Mouse (Mus musculus) regulatory T cell (primary cell): Measurements from ENCODE around the gene Gm10670.
"Not testable (repeated sequence)": the region's sequence is repeated elsewhere in the genome, so short reads cannot be mapped to it uniquely, and the experiment has no call there.

ENCODE experiments used
- in situ Hi-C: fragments of 300-600 bp; cut with MboI, MseI; formaldehyde crosslinking; loops from one replicate; pipeline ENCODE4 v1.15.1; 2025; ENCODE audit warnings: high pct_unique_total_duplicates

Gm10670 gene

GRCm38 (mm10) chr7:20474825-20475224, at the start of gene Gm10670:
TSS of gene Gm10670 (minus strand) at chr7:20474925.
- in situ Hi-C loops, result not testable (repeated sequence)

GRCm38 (mm10) chr7:20510434-20510833, 35.7 kb upstream of the Gm10670 start, which contains the start of gene Vmn1r103:
TSS of gene Vmn1r103 (minus strand) at chr7:20510534.
- in situ Hi-C loops, result not testable (repeated sequence)

- in situ Hi-C loops, result loop anchor here (25.0 kb wide), 1 partner anchor 1995 kb away; the partner anchor contains the start of gene Vmn1r149
Observed at GRCm38 (mm10) chr7:20442493-20442892, 32.2 kb downstream of the Gm10670 start, which contains the start of gene Vmn1r101. TSS of gene Vmn1r101 (minus strand) at chr7:20442593.
